Mouse (Mus musculus) liver, adult 2 months (tissue): ENCODE data around the gene Ppa2.

Experiments
- CTCF ChIP-seq: fragments of 200-500 bp; IDR thresholded peaks from 2 replicates; pipeline ENCODE4 v1.5.1; 2011; ENCODE audit warnings: low read depth, low read length, control low read depth
- POLR2A ChIP-seq: fragments of 200-500 bp; IDR thresholded peaks from 2 replicates; pipeline ENCODE4 v1.6.1; 2011; ENCODE audit warnings: low read length, control low read depth; ENCODE audit not compliant: insufficient read depth; ENCODE audit errors: extremely low read depth

GRCm38 (mm10) chr3:133315647-133316046, 5.7 kb downstream of the Ppa2 start:
- TF ChIP-seq CTCF = no peak
- TF ChIP-seq POLR2A = no peak
